Mouse (Mus musculus) urinary bladder, postnatal 10 days (tissue): ENCODE results near the gene Vmn2r82.
"Not testable (repeated sequence)": the region's sequence is repeated elsewhere in the genome, so short reads cannot be mapped to it uniquely, and the experiment has no call there.

ENCODE experiments used
- DNase-seq: peaks from one replicate; pipeline ENCODE4 v3.0.0; 2022; ENCODE audit warnings: low spot score

Vmn2r82 gene

GRCm38 (mm10) chr10:79356220-79356619 lies at the start of gene Vmn2r82:
Vmn2r82 (plus strand) TSS chr10:79356520.
- not testable (repeated sequence) for DNase-seq

DNA sequence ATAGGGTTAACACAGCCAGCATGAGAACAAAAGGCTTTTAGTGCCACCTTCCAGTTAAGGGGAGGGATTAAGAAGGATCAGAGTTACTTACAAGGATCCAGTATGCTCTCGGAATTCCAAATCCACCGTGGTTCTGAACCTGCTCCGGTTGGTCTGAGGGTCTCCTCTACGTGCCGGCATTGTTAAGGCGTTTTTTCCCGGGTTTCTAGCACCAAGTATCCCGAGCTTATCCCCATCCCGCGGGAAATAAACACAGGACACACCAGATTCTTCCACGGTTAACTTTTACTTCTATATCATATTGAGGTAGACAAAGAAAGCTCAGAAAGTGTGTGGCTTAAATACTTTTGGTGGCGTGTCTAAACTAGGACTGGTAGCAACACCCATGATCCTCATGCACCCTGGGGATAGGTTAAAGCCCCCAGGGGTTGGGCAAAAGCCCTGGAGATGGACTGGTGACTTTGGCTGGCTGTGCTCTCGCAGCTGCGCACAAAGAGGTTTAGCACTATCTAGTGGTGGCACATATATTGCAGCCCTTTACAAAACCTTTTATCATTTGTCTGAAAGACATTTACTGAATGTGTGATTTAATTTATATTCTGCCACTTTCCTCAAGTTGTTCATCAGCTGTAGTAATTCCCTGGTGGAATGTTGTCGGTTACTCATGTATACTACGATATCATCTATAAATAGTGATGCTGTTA lies 34.1 kb upstream of the Vmn2r82 start:
- DNase-seq = not testable (repeated sequence)

GRCm38 (mm10) chr10:79322737-79323086 lies 33.6 kb upstream of the Vmn2r82 start:
- no peak for DNase-seq

GRCm38 (mm10) chr10:79399946-79400700 lies 43.8 kb downstream of the Vmn2r82 start:
- not testable (repeated sequence) for DNase-seq

DNA sequence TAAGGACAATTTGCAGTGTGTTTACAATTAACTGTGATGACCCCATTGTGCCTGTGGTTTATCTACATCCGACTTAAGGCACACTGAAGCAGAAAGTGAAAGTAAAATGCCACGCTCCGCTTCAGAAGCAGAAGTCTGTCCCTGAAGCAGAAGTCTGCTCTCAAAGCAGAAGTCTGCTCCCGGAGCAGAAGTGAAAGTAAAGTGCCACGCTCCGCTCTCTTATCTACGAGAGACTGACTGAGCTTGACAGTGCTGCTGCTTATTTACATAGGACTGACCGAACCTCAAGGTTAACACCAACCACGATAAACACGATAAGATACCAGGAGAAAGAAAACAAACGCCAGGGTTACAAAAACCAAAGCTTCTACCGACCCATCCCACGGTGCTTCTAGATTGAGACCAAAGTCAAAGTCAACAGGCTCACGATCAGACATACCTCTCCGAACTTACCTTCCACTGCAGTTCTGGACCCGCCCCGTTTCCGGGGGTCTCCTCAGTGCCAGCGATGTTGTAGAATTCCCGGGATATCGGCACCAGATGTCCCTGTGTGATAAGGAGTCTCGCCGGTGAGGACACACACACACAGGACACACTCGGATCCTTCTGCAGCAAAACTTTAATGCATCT lies 60.9 kb downstream of the Vmn2r82 start:
- no peak for DNase-seq

- DNase-seq = not testable (repeated sequence)
These were observed 61.5 kb downstream of the Vmn2r82 start for GRCm38 (mm10) chr10:79417772-79418170.

GRCm38 (mm10) chr10:79435141-79435820 lies 79.0 kb downstream of the Vmn2r82 start:
- DNase-seq = not testable (repeated sequence)
